Mouse (Mus musculus): Measurements from ENCODE around the gene Ube2g1. TPM values are rescaled to one million over a fixed set of nuclear protein-coding genes. Genes with fewer than 3 reads are reported as not detected.

The Ube2g1 gene
- total RNA-seq (2014; fragmentation: Nextera tagmentation): 30.1 and 39.5 TPM in 2 replicates
- total RNA-seq (2017): 32.3 and 37.7 TPM in 2 replicates

- ATAC-seq (replicated peaks; ENCODE audit: poor library complexity, severe bottlenecking): peak; percentile 88
Observed at GRCm38 (mm10) chr11:72606694-72607407, at the start of gene Ube2g1. TSS of gene Ube2g1 (plus strand) at chr11:72607283.

- ATAC-seq (replicated peaks; ENCODE audit: poor library complexity, severe bottlenecking): no peak
Observed at GRCm38 (mm10) chr11:72558155-72558554, 48.9 kb upstream of the Ube2g1 start.

GRCm38 (mm10) chr11:72560661-72561060 lies 46.4 kb upstream of the Ube2g1 start:
- no peak for ATAC-seq (replicated peaks; ENCODE audit: poor library complexity, severe bottlenecking)

DNA sequence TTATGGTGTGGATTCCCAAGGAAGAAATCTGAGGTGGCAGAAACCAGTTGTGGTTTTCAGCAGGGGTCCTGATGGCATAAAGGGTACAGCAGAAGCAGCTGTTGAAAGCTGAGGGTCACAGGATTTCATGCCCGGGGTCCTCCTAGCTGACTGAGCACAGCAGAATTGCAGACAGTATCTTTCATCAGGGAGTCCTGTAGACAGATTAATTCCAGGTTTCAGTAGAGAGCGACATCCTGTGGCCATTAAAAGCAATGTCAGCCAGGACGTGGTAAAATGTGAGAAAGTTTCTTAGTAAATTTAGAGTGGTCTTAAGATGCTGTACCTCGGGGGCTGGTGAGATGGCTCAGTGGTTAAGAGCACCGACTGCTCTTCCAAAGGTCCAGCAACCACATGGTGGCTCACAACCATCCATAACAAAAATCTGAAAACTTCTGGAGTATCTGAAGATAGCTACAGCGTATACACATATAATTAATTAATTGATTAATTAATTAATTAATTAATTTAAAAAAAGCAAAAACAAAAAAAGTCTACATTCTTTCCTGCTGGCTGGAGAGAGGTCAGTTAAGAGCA lies 42.8 kb upstream of the Ube2g1 start:
- peak; percentile 84 for ATAC-seq (replicated peaks; ENCODE audit: poor library complexity, severe bottlenecking)

DNA sequence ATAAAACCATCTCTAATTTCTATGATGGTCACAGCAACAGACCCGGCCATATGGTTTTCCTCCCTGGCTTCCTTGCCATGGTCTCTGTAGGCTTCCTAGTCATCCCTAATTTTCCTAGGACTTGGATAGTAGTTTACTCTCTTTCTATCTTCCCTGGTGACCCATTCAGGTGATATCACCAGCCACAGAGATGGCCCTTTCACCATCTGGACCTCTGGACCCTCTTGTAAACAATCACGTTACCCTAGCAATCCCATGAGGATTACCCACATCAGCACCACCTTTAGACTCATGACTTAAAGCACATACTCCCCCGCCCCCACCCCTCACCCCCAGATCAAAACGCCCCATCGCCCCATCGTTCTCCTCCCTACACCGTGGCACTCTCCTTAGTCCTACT lies 40.8 kb upstream of the Ube2g1 start:
- ATAC-seq (replicated peaks; ENCODE audit: poor library complexity, severe bottlenecking): no peak

GRCm38 (mm10) chr11:72566816-72567338 lies 40.2 kb upstream of the Ube2g1 start:
- ATAC-seq (replicated peaks; ENCODE audit: poor library complexity, severe bottlenecking): no peak

- peak; percentile 50 for ATAC-seq (replicated peaks; ENCODE audit: poor library complexity, severe bottlenecking)
Observed at GRCm38 (mm10) chr11:72569051-72569450, 38.0 kb upstream of the Ube2g1 start.

GRCm38 (mm10) chr11:72569671-72570318 lies 37.3 kb upstream of the Ube2g1 start:
- no peak for ATAC-seq (replicated peaks; ENCODE audit: poor library complexity, severe bottlenecking)

GRCm38 (mm10) chr11:72570319-72570979 lies 36.6 kb upstream of the Ube2g1 start:
- peak; percentile 90 for ATAC-seq (replicated peaks; ENCODE audit: poor library complexity, severe bottlenecking)

DNA sequence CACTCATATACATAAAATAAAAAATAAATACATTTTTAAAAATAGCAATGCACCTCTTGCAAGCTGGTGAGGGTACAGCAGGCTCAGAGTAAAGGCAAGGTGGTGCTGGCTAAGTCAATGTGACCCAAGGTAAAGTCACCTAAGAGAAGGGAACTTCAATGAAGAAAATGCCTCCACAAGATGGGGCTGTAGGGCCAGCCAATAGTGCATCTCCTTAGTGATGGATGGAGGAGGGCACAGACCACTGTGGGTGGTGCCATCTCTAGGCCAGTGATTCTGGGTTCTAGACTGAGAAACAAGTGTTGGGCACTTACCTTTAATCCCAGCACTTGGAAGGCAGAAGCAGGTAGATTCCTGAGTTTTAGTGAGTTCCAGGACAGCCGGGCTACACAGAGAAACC lies 33.3 kb upstream of the Ube2g1 start:
- peak; percentile 39; the same call in 1 of the 2 replicates for ATAC-seq (replicated peaks; ENCODE audit: poor library complexity, severe bottlenecking)

GRCm38 (mm10) chr11:72576111-72576465 lies 31.0 kb upstream of the Ube2g1 start:
- ATAC-seq (replicated peaks; ENCODE audit: poor library complexity, severe bottlenecking): no peak

DNA sequence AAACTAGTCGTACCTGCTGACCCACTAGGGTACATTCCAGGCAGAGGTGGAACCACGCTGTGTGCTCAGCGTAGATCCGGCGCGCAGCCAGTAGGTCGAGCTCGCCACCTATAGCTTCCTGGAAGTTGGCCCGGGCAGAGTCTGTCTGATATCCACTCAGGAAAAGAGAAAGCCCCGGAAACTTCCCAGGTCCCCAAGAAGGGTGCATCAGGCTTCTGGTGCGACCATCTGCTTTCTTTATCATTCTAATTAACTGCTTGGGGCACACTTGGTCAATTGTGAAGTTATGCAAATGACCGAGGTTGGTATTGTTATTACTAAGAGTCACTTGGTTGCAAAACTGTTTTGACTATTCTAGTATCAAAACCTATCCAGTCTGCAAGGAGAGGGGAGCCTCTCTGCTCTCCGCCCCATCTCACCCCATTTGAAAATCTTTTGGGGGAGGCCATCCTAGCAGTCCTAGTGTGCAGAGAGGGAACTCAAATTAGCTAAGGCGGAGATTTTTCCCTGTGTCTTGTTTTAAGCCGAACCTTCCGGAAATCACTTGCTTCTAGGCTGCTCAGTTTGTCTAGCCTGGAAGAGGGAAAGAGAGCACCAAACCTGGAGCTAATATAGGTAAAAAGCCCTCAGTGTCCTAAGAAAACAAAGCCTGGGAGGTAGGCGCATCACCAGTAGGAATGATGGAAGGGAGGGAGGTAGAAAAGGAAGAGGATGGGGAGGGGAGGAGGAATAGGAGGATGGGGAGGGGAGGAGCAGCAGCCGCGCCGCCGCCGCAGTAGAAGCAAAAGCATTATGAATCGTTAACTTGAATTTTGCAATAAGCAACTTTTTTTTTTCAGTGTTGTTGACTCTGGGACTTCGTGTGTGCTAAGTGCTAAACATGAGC lies 30.4 kb upstream of the Ube2g1 start:
- peak; percentile 50 for ATAC-seq (replicated peaks; ENCODE audit: poor library complexity, severe bottlenecking)

DNA sequence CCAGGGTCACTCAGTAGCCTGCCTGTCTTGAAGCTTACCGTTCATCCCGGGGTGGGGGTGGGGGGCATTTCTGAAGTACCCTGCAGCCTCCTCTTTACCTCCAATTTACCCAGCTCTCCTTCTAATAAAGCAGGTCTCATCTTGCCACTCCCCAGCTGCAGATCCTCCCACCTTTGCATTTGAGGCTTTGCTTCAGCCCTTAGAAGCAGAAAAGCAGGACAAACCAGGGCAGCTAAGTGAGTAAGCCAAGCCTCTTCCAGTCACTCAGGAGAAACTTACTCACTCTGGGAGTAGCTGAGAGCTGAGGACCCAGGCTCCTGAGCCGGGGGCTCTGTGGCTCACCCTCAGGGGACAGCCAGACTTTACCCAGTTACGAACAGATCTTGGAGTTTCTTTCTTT lies 28.6 kb upstream of the Ube2g1 start:
- ATAC-seq (replicated peaks; ENCODE audit: poor library complexity, severe bottlenecking): no peak

- no peak for ATAC-seq (replicated peaks; ENCODE audit: poor library complexity, severe bottlenecking)
Observed at GRCm38 (mm10) chr11:72581609-72582447, 25.3 kb upstream of the Ube2g1 start.

GRCm38 (mm10) chr11:72582448-72582705 lies 24.7 kb upstream of the Ube2g1 start:
- ATAC-seq (replicated peaks; ENCODE audit: poor library complexity, severe bottlenecking): no peak

- no peak for ATAC-seq (replicated peaks; ENCODE audit: poor library complexity, severe bottlenecking)
Observed at GRCm38 (mm10) chr11:72583092-72583491, 24.0 kb upstream of the Ube2g1 start.

DNA sequence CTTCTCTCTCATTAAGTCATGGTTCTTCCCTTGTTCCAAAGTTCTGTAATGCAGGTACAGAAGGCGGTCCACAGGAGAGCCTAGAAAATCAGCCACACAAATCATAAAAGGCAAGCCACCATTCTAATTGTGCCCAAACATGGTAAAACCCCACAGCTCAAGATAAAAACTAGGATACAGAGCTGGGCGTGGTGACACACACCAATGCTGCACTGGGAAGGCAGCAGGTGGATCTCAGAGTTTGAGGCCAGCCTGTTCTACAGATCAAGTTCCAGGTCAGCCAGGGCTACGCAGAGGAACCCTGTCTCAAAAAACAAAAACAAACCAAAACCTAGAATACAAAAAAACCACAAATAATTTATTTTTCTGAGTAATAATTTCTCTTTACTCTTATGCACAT lies 20.5 kb upstream of the Ube2g1 start:
- ATAC-seq (replicated peaks; ENCODE audit: poor library complexity, severe bottlenecking): no peak

GRCm38 (mm10) chr11:72587537-72588233 lies 19.4 kb upstream of the Ube2g1 start:
- no peak for ATAC-seq (replicated peaks; ENCODE audit: poor library complexity, severe bottlenecking)

Data from granulocyte monocyte progenitor cell, adult 5-6 weeks (primary cell).